Mouse (Mus musculus) layer of hippocampus, adult 11-12 months (tissue): Measurements from ENCODE around the gene Nab2.

Experiments used
- DNase-seq: peaks from one replicate; pipeline ENCODE4 v3.0.0; 2022; ENCODE audit warnings: low spot score

Gene Nab2

GRCm38 (mm10) chr10:127615034-127615374, 53.4 kb downstream of the Nab2 start:
- DNase-seq = no peak

DNA sequence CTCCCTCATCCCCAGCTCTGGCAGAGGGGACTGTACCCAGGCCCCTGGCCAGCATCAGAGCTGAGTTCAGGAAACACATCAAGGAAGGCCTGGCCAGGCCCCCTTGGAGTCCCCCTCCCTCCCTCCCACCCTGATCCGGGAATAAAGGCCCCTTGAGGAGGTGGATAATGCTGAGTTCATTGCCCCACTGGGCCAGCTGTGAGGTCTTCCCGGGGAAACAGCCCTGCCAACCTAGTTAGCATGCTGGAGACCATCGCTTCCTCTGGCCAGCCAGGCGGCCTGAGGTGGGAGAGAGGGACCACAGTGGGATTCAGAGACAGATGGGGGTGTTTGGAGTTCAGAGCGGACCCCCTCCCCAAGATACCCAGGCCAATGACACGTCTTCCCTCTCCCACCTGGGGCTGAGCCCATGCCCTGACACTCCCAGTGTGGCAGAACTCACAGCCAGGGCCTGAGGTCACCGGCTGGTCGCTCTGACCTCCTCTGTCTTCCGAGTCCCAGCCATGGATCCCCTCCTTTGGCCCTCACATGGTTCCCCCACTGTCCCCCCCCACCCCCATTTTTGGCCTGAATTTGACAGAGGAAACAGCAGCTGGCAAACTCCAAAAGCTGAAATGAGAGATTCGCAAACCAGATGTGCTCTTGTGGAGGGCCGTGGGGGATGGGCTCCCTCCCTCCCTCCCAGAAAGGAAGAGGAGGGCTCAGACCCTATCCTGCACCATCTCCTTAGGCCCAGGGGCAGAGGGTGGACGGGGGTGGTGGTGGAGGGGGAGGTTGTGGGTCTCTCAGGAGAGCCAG, 53.9 kb downstream of the Nab2 start:
- DNase-seq = no peak

GRCm38 (mm10) chr10:127612079-127612775, 56.1 kb downstream of the Nab2 start:
- no peak for DNase-seq
